Mouse (Mus musculus) regulatory T cell (primary cell): ENCODE measurements around the gene Gm20388.

ENCODE experiments used
- in situ Hi-C: fragments of 300-600 bp; cut with MboI, MseI; formaldehyde crosslinking; loops from one replicate; pipeline ENCODE4 v1.15.1; 2025; ENCODE audit warnings: high pct_unique_total_duplicates

Gene Gm20388

GRCm38 (mm10) chr8:123684806-123685205 lies 3774.2 kb downstream of the Gm20388 start:
- in situ Hi-C loops = no loop called here

DNA sequence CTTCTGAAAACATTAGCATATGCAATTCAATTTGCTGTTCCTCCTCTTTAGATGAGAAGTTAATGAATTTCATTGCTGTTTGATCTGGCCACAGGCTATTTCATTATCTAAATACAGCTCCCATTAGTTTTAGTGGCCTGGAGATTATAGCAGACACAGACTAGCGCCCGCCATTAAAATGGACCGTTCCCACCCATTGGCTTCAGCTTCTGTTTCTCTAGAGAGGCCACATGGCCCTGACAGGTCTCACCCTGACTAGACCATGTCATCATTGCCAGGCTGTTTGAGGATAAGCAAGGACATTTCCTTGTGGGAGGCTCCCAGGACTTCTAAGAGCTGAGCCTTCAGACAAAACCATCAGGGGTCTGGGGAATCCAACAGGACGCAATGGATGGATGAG lies 3774.8 kb downstream of the Gm20388 start:
- in situ Hi-C loops = no loop called here

GRCm38 (mm10) chr8:123687826-123688225 lies 3777.2 kb downstream of the Gm20388 start:
- in situ Hi-C loops = no loop called here

GRCm38 (mm10) chr8:123692165-123692962 lies 3781.7 kb downstream of the Gm20388 start:
- in situ Hi-C loops = no loop called here

DNA sequence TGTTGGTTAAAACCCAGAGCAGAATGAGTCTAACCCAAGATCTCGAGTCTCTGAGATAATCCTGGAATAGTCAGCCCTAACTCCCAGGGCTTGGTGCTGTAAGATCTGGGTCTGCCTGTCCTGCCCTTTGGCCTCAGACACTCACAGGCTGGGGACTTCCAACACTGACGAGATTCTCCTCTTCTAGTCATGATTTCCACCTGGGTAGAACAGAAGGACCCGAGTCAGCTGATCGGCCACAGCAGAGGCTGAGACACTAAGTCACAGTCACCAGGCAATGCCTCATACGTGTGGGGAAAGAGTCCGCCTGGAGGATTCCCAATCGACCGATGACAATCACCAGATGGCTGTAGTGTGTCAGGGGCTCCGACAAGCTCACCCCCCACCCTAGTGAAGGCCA lies 3785.5 kb downstream of the Gm20388 start:
- in situ Hi-C loops = no loop called here

DNA sequence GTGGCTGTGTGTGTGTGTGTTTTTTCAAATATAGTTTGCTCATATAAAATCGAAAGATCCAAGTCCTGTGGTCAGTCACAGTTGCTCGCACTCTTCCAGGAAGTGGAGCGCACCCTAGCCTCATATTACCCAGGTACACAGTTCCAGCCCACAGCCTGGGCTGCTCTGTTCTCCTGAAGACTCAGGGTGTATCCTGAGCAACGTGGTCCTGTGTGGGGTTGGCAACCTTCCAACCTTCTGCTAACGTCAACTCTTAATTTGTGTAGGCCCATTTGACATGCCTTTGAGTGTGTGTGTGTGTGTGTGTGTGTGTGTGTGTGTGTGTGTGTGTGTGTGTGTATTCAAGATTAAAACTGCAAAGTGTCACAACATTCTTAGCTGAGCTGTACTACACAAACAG lies 3786.7 kb downstream of the Gm20388 start:
- in situ Hi-C loops = no loop called here

- in situ Hi-C loops = no loop called here
Observed at GRCm38 (mm10) chr8:123700399-123701070, 3789.9 kb downstream of the Gm20388 start.

DNA sequence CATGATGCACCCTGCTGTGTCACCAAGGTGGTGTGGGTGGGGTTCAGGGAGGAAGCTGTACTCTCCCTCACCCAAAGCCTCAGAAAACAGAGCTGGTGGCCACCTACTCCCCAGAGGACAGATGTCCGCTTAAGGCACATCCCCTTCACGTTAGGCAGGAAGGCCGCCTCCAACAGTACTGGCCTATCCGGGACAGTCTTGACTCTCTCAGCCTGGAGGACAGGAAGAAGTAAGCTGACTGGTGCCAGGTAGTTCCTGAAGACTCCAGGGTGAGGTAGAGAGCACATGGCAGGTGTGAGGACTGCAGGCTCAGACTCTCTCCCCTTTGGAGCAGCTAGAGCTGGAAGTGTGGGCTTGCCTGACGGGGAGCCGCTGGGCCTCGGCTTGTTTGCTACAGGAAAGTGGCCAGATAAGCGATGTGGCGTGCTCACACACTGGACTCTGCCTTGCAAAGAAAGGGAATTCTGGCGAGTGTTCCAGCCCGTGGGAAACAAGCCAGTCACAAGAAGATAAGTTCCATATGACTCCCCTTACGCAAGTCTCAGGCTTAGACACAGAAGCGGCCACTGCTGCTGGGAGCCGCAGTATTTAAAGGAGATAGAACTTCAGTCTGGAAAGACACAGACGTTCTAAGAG lies 3791.4 kb downstream of the Gm20388 start:
- in situ Hi-C loops = no loop called here

- in situ Hi-C loops = no loop called here
Observed at GRCm38 (mm10) chr8:123705376-123705775, 3794.7 kb downstream of the Gm20388 start.

DNA sequence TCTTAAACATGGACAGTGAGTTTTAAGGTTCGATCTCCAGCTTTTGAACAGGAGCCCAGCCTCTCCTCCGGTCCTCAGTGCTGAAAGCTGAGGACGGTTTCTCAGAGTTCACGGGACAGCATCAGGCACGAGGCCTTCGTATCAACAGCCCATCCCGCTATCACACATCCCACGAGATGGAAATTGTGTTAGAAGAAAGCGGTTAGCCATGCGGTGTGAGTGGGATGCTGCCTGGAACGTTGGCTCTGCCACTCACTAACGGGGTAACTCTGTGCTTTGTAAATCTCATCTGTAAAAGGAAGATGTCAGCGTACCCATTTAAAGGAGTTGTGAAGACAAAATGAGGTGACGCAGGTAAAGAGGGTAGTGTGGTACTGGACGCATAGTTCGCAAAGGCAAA lies 3796.5 kb downstream of the Gm20388 start:
- in situ Hi-C loops = no loop called here

DNA sequence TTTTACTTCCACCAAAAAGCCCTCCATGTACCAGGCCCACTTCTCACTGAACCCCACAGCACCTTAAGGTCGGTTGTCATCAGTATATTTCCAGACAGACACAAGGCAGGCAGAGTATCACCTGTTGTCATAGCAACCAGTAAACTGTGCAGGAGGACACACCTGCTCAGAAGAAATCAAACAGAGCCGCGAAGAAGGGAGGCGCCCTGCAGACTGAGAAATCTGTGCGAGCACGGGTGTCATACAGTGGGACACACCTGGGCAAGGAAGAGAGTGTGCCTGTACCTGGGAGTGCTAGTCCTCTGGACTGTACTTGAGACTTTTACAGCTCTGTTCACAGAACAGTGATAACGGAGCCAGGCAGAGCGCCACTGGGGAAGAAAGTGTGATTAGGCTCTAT lies 3798.1 kb downstream of the Gm20388 start:
- in situ Hi-C loops = no loop called here

DNA sequence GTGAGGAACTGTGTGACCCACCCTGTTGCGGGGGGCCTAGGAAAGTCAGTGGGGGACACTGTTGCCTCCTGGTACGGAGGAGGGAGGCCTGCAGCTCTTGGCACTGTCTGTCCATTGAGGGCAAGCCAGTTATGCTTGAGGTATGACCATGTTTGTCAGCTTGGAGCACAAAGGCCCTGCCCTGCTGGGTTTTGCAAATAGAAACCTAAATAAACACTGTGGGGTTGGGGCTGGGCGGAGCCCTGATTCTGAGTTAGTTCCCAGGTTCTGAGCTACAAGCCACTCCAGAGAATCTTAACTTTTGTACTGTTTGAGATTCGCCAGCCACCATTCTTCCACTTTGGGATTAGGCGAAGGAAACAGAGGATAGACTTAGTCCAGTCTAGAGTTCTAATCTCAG lies 3799.7 kb downstream of the Gm20388 start:
- in situ Hi-C loops = loop anchor here (10.0 kb wide), 1 partner anchor 1366 kb away; no protein-coding TSS in a partner anchor

DNA sequence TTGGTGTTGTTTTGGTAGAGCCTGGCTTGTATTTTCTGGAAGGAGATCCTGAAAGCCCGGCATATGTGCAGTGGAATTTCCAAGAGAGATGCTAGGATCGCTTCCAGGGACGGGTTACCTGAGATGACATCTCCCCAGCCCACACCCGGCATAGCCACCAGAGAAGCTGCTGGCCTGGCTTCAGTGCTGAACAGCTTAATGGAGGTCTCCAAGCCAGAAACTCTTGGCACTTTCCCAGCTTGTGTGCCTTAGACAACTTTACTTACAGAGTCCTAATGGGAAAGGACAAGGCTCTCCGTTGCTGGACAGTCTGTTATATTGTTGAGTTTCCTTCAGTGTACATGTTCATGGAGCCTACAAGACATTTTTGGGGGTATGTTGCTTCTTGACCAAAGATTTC lies 3803.8 kb downstream of the Gm20388 start:
- in situ Hi-C loops = loop anchor here (10.0 kb wide), 1 partner anchor 1370 kb away; no protein-coding TSS in a partner anchor

- in situ Hi-C loops = loop anchor here (10.0 kb wide), 1 partner anchor 1371 kb away; no protein-coding TSS in a partner anchor
Observed at GRCm38 (mm10) chr8:123715916-123716592, 3805.4 kb downstream of the Gm20388 start.

- in situ Hi-C loops = loop anchor here (10.0 kb wide), 1 partner anchor 1372 kb away; no protein-coding TSS in a partner anchor
Observed at GRCm38 (mm10) chr8:123717104-123717503, 3806.5 kb downstream of the Gm20388 start.

GRCm38 (mm10) chr8:123717516-123718490 lies 3807.2 kb downstream of the Gm20388 start:
- in situ Hi-C loops = loop anchor here (10.0 kb wide), 1 partner anchor 1373 kb away; no protein-coding TSS in a partner anchor

GRCm38 (mm10) chr8:123718752-123719151 lies 3808.1 kb downstream of the Gm20388 start:
- in situ Hi-C loops = loop anchor here (10.0 kb wide), 1 partner anchor 1374 kb away; no protein-coding TSS in a partner anchor

GRCm38 (mm10) chr8:123719280-123719679 lies 3808.6 kb downstream of the Gm20388 start:
- in situ Hi-C loops = loop anchor here (10.0 kb wide), 1 partner anchor 1374 kb away; no protein-coding TSS in a partner anchor

GRCm38 (mm10) chr8:123719811-123720210 lies 3809.2 kb downstream of the Gm20388 start:
- in situ Hi-C loops = loop anchor here (10.0 kb wide), 1 partner anchor 1375 kb away; no protein-coding TSS in a partner anchor

DNA sequence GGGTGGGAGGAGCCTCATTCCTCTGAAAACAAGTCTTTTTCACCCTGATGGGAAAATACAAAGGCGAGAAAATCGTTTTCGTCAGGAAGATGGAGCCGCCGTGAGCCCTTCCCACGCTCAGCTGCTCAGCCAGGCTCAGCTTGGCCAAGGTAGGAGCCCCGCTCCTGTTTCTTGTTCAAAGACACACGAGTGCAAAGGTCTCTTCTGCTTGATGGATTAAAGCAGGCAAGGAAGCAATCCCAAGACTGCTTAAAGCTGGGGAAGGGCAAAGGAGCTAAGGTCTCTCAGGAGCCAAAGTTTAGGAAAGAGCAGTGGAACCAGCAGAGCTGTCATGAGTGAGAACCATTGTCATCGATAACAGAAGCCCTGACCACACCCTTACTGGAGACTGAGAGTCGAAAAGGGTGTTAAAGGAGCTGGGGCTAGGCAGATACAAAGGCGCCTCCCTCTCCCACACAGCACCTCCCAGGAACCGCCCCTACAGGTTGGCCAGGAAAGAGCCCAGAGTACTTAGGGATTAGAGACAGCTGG lies 3809.9 kb downstream of the Gm20388 start:
- in situ Hi-C loops = no loop called here
